Comparison of ENCODE assay signal across 8 mouse cellular contexts in the genomic region with DNA sequence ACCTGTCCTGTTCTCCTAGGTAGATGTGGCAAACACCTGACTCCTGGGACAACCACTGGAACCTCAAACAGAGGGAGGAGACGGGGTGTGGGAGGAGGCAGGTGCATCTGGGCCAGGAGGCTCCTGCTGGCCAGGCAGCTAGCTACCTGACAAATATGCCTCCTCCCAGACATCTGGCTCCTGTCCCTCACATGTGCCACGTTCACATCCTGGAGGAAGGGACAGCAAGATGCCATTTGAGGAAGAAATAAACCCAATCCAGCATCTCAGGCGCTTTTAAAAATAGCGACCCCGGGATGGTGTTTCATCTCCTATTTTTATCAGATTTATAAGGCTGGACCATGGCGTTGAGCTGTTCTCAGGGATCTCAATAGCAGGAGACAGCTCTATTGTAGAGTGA. TPM values are rescaled to one million over a fixed set of nuclear protein-coding genes. Genes with fewer than 3 reads are reported as not detected.
DNase-seq lines count a peak whose midpoint lies in the region; ATAC-seq and TF ChIP-seq lines count a peak whose summit lies in the region.

A gene (minus strand): TSS at position 101 of the 400 bp plus-strand sequence.

- intact Hi-C loops in gastrocnemius, adult 2 months (cut with DNase I) = loop anchor here (5.0 kb wide), 3 partner anchors 43 to 148 kb away; a partner anchor contains a TSS
- intact Hi-C loops in gastrocnemius, postnatal 36 days (cut with DNase I) = loop anchor here (5.0 kb wide), 2 partner anchors 48 to 72 kb away; no protein-coding TSS in a partner anchor

- no peak for DNase-seq in gastrocnemius, adult 2 months
- DNase-seq in gastrocnemius, postnatal 36 days = no peak
- peak; percentile 24 for DNase-seq in MEL (ENCODE audit: low read depth, low spot score)
- no peak for DNase-seq in forebrain, embryonic 14.5 days (ENCODE audit: low spot score)
- no peak for DNase-seq in urinary bladder, adult 18-20 months (ENCODE audit: low spot score in 2 of 2)
- DNase-seq in B cell, adult 2 months = no peak

- peaks cover 50% of the 10 kb centered on the region for H3K79me2 ChIP-seq in MEL (ENCODE audit: control insufficient read depth, insufficient read depth, low read length, poor library complexity)

- H3K36me3 ChIP-seq in MEL (ENCODE audit: control insufficient read depth in 1 of 2, insufficient read depth in 2 of 2, low read length in 2 of 2) = peaks cover 0 to 58% of the 10 kb centered on the region in 2 experiments; a peak in 2 of 4 replicates
- H3K36me3 ChIP-seq in forebrain, embryonic 14.5 days (ENCODE audit: control insufficient read depth, insufficient read depth, low read length) = 0 out of 2 replicates have a peak, but pooled peaks cover under 1% of the 10 kb centered on the region
- 0 out of 2 replicates have a peak, but pooled peaks cover 2% of the 10 kb centered on the region for H3K36me3 ChIP-seq in intestine, embryonic 16.5 days (ENCODE audit: control insufficient read depth, insufficient read depth, low read length)

- H3K27ac ChIP-seq in gastrocnemius, adult 2 months = peak within 1 kb of the TSS; percentile 93
- H3K27ac ChIP-seq in MEL (ENCODE audit: control insufficient read depth, low read depth, low read length) = peak within 1 kb of the TSS; percentile 97
- no peak within 1 kb of the TSS for H3K27ac ChIP-seq in forebrain, embryonic 14.5 days (ENCODE audit: low read depth, low read length)
- H3K27ac ChIP-seq in intestine, embryonic 16.5 days (ENCODE audit: low read length) = no peak within 1 kb of the TSS

- WGBS in forebrain, embryonic 14.5 days = 88% methylated on average over 6 of the region's 6 CpGs
- WGBS in intestine, embryonic 16.5 days = 85% methylated on average over 6 of the region's 6 CpGs

- no peak for TF ChIP-seq EP300 in MEL (IDR thresholded peaks at IDR 0.05; ENCODE audit: low read depth in 1 of 2, low read length in 2 of 2)

- no peak within 1 kb of the TSS for H3K4me2 ChIP-seq in forebrain, embryonic 14.5 days (ENCODE audit: low read length)
- H3K4me2 ChIP-seq in intestine, embryonic 16.5 days (ENCODE audit: low read depth, low read length) = no peak within 1 kb of the TSS

- no peaks in the 10 kb centered on the region for H3K27me3 ChIP-seq in MEL (ENCODE audit: control insufficient read depth in 1 of 2, insufficient read depth in 2 of 2, low read length in 2 of 2)
- no peaks in the 10 kb centered on the region for H3K27me3 ChIP-seq in forebrain, embryonic 14.5 days (replicated peaks; ENCODE audit: control insufficient read depth, insufficient read depth, low read length)
- no peaks in the 10 kb centered on the region for H3K27me3 ChIP-seq in intestine, embryonic 16.5 days (replicated peaks; ENCODE audit: control insufficient read depth, insufficient read depth, low read length)

- H3K9me3 ChIP-seq in MEL (replicated peaks; ENCODE audit: insufficient read depth, low read length) = no peaks in the 10 kb centered on the region
- H3K9me3 ChIP-seq in forebrain, embryonic 14.5 days (replicated peaks; ENCODE audit: control insufficient read depth, low read length) = no peaks in the 10 kb centered on the region
- no peaks in the 10 kb centered on the region for H3K9me3 ChIP-seq in intestine, embryonic 16.5 days (ENCODE audit: control insufficient read depth, low read length)

- H3K4me1 ChIP-seq in MEL (ENCODE audit: control insufficient read depth in 1 of 2, insufficient read depth in 2 of 2, low read length in 2 of 2) = peaks cover 19 to 54% of the 10 kb centered on the region in 2 experiments
- H3K4me1 ChIP-seq in forebrain, embryonic 14.5 days (ENCODE audit: control insufficient read depth, insufficient read depth, low read length) = peaks cover 5% of the 10 kb centered on the region
- H3K4me1 ChIP-seq in intestine, embryonic 16.5 days (ENCODE audit: control insufficient read depth, insufficient read depth, low read length) = peaks cover 17% of the 10 kb centered on the region

- ATAC-seq in forebrain, embryonic 14.5 days = no peak
- ATAC-seq in intestine, embryonic 16.5 days = no peak
- ATAC-seq in megakaryocyte progenitor cell, adult 5-6 weeks (replicated peaks; ENCODE audit: poor library complexity) = no peak

- H3K9ac ChIP-seq in MEL (ENCODE audit: control insufficient read depth, low read depth, low read length, poor library complexity, severe bottlenecking) = peak within 1 kb of the TSS; percentile 78
- H3K9ac ChIP-seq in forebrain, embryonic 14.5 days (ENCODE audit: low read length) = no peak within 1 kb of the TSS
- no peak within 1 kb of the TSS for H3K9ac ChIP-seq in intestine, embryonic 16.5 days (ENCODE audit: low read depth, low read length)

- peak within 1 kb of the TSS; percentile 91 for H3K4me3 ChIP-seq in gastrocnemius, adult 2 months
- peak within 1 kb of the TSS; percentile 46 to 57 for H3K4me3 ChIP-seq in MEL (ENCODE audit: control insufficient read depth in 1 of 2, insufficient read depth in 1 of 2, low read depth in 2 of 2, low read length in 2 of 2)
- no peak within 1 kb of the TSS for H3K4me3 ChIP-seq in forebrain, embryonic 14.5 days (ENCODE audit: low read depth, low read length)
- H3K4me3 ChIP-seq in intestine, embryonic 16.5 days (ENCODE audit: low read length) = no peak within 1 kb of the TSS

- no peak for TF ChIP-seq RAD21 in MEL (IDR thresholded peaks at IDR 0.05; ENCODE audit: low read depth, low read length)

- TF ChIP-seq CTCF in gastrocnemius, adult 2 months (IDR thresholded peaks at IDR 0.05) = no peak
- no peak for TF ChIP-seq CTCF in MEL (IDR thresholded peaks at IDR 0.05 in 2 of 3, conservative IDR thresholded peaks at IDR 0.05 in 1 of 3; ENCODE audit: control insufficient read depth in 1 of 3, insufficient read depth in 1 of 3, low read depth in 2 of 3, low read length in 3 of 3, poor library complexity in 1 of 3, severe bottlenecking in 1 of 3)

- no peak for TF ChIP-seq POLR2A in MEL (IDR thresholded peaks at IDR 0.05; ENCODE audit: control insufficient read depth in 1 of 2, insufficient read depth in 1 of 2, low read depth in 1 of 2, low read length in 2 of 2, poor library complexity in 1 of 2)

TF ChIP-seq in MEL, 35 proteins besides CTCF, POLR2A, EP300 and RAD21:
- TF ChIP-seq USF1 (IDR thresholded peaks at IDR 0.05; ENCODE audit: low read depth, low read length) = no peak

RNA-seq across cellular contexts. Expression of the gene that starts here (rescaled TPM):
- 1 to 10 TPM; 4.2 to 4.3 TPM for total RNA-seq in gastrocnemius, adult 2 months (2021)
- 1 to 10 TPM; 2.5 to 4.4 TPM for total RNA-seq in gastrocnemius, postnatal 36 days (2021)
- 37.4 and 56.3 TPM in 2 replicates for total RNA-seq in MEL (2012; rRNA removed)
- 10 to 100 TPM in 1 of 2 experiments, not detected in 1; 54.2 TPM for polyA plus RNA-seq in MEL (2012; ENCODE audit: insufficient read depth in 1 of 2, insufficient read length in 2 of 2, low read depth in 1 of 2, low replicate concordance in 2 of 2, missing spikeins in 1 of 2)
- 10.1 and 12.3 TPM in 2 replicates for polyA plus RNA-seq in forebrain, embryonic 14.5 days (2014; fragmentation: Nextera tagmentation; extraction: Ambion mirVana)
- polyA plus RNA-seq in intestine, embryonic 16.5 days (2015; fragmentation: Nextera tagmentation; extraction: Ambion mirVana) = 250 and 291 TPM in 2 replicates
- 37.2 and 38.1 TPM in 2 replicates for total RNA-seq in megakaryocyte progenitor cell, adult 5-6 weeks (2015)
- 33.7 and 34.6 TPM in 2 replicates for total RNA-seq in megakaryocyte progenitor cell, adult 5-6 weeks (2017)

Comparison
In these comparisons a context has a peak if more than half of its experiments do, and no peak if none do; other contexts are left out.
1. H3K27ac ChIP-seq: peak in gastrocnemius, adult 2 months (single experiment) and MEL (single experiment); none in forebrain, embryonic 14.5 days (single experiment) and intestine, embryonic 16.5 days (single experiment).
2. H3K4me3 ChIP-seq: peak in gastrocnemius, adult 2 months (single experiment) and MEL (2 of 2); none in forebrain, embryonic 14.5 days (single experiment) and intestine, embryonic 16.5 days (single experiment).